Mouse (Mus musculus) cortical plate, adult 2 months (tissue): ENCODE data around the gene Sema3d.

Experiments
- CTCF ChIP-seq: fragments of 200-500 bp; IDR thresholded peaks from 2 replicates; pipeline ENCODE4 v1.5.1; 2011; ENCODE audit warnings: mild to moderate bottlenecking, control low read depth, low read length; ENCODE audit not compliant: insufficient read depth; ENCODE audit errors: extremely low read depth
- POLR2A ChIP-seq: fragments of 200-500 bp; IDR thresholded peaks from 2 replicates; pipeline ENCODE4 v1.6.1; 2011; ENCODE audit warnings: mild to moderate bottlenecking, low read length, control low read depth; ENCODE audit not compliant: insufficient read depth; ENCODE audit errors: extremely low read depth

DNA sequence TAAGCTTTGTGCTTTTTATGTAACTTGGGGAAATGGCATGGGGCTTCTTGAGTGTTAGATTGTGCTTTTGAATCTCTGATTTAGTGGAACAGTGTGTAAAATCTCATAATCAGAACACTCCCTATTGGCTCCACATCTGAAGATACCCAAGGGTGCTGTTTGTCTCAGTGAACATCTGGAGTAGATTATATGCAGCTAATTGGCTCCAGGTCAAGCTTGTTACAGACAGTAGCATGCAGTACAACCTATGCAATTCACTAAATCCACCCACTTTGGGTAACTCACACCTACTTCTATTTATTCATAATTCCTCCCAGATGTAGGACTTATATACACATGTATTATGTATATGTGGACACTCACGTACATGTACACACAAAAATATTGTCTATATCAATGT is 58.6 kb downstream of the Sema3d start:
- TF ChIP-seq CTCF (no peak), POLR2A (no peak)
